Mouse (Mus musculus) left cerebral cortex, postnatal 10 days (tissue): ENCODE measurements around the gene Eqtn. TPM values are rescaled to one million over a fixed set of nuclear protein-coding genes. Genes with fewer than 3 reads are reported as not detected.

Experiments used
- DNase-seq, 2 experiments: peaks; one replicate each; pipeline ENCODE4 v3.0.0; 2021 to 2022; ENCODE audit warnings: low spot score in 2 of 2, mixed read lengths in 1 of 2; ENCODE audit errors: extremely low spot score in 1 of 2
- intact Hi-C: fragments of 180-260 bp; cut with DNase I; formaldehyde crosslinking; loops from one replicate; pipeline ENCODE4 v1.15.1; 2025
- total RNA-seq, 2 experiments: library from RNA; stranded (reverse); gene quantifications; 2 replicates each; pipeline ENCODE4 v1.2.3; 2021

Gene Eqtn
- total RNA-seq: 1 to 10 TPM in 1 of 2 experiments, under 1 TPM in 1; 0.30 to 1.2 TPM

DNA sequence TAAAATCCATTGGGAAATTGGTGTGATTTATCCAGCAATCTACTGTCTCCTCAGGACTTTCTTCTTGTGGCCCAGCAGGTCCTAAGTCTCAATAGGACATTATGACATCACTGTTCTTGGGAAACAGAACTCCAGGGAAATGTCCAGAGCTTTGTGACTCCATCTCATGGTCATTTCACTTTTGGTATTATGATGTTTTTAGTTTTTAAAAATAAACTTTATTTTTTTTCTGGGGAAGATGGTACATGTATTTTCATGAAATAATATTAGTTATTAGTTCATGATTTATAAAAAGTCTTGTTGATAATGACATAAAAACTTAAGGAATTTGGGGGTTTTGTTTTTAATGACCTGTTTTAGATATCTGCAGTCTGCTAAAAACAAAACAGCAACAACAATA, at the start of gene Eqtn:
TSS of gene Eqtn (minus strand) at position 101 of the 400 bp plus-strand sequence.
- intact Hi-C loops: no loop called here
- no peak for DNase-seq

DNA sequence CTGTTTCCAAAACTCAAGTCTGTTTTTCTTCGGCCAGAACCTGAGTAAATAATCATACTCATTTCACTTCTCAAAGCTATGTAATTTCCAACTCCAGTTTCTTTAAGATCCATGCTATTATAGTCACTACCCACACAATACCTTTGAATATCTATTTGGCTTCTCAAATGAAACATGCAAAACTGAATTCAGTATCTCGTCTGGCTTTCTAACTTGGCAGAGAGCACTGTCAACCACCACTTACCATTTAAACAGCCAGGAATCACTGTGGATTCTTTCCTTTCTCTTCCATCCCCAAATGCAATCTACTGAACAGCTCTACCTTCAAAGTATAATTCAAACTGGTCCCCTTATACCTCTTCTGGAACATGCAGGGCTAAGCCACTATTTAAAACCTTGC, 44.7 kb upstream of the Eqtn start:
- DNase-seq: no peak
- intact Hi-C loops: no loop called here

- intact Hi-C loops: loop anchor here (10.0 kb wide), 3 partner anchors 288 to 1062 kb away; no protein-coding TSS in a partner anchor
- DNase-seq: no peak
Observed at GRCm38 (mm10) chr4:94952773-94953172, 24.1 kb upstream of the Eqtn start.

GRCm38 (mm10) chr4:94941221-94941855, 12.7 kb upstream of the Eqtn start:
- intact Hi-C loops: no loop called here
- no peak for DNase-seq

DNA sequence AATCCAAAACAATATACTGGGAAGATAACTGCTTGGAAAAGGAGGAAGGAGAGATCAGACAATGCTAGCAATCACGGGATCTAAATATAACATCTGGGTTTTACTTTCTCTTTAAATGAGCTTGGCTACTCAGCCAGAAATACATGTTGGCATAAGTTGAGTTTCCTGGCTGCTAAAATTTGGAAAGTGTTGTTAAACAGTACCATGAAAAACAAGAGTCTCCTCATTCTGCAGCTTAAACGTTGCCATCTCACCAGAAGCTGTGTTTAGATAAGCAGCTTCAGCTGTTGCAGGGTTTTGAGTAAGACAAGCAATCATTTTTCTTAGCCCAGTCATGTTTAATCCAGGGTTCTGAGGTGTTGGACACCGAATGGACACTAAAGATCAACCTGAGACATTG, 26.9 kb downstream of the Eqtn start:
- intact Hi-C loops: no loop called here
- no peak for DNase-seq

DNA sequence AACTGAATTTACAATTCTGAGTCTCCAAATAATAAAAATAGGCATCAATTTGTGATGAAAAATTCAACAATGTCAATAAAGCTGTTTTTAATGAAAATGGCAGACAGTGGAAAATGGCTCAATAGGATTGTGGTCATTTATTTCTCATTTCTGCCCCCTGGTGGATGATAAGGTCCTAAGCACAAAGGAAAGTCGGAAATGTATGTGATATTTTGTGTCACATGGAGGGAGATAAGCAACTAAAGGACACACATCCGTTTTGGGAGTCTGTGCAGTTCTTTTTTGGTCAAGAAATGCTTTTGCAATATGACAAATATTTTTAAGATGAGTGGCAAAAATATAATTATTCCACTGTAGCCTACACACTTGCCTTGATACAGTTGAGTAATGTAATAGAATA, 27.9 kb downstream of the Eqtn start:
- intact Hi-C loops: no loop called here
- DNase-seq: no peak

Other genes with a start within 250 kb of the Eqtn start
- gene Tek, start 189.6 kb downstream of the Eqtn start, total RNA-seq: 10 to 100 TPM; 10.7 to 12.1 TPM
- gene Mysm1, start 50.3 kb upstream of the Eqtn start, total RNA-seq: 10 to 100 TPM; 27.5 to 28.9 TPM
- 10 to 100 TPM; 38.0 to 39.8 TPM for gene Jun, start 123.4 kb upstream of the Eqtn start, total RNA-seq